In genomic region chr10:84542802-84543658, GRCm38 (mm10) we compare ENCODE assay signal across 12 mouse cellular contexts. TPM values are rescaled to one million over a fixed set of nuclear protein-coding genes. Genes with fewer than 3 reads are reported as not detected.
DNase-seq lines count a peak whose midpoint lies in the region; ATAC-seq and TF ChIP-seq lines count a peak whose summit lies in the region.
"Had no signal": no experiment of that assay in that cellular context is flagged by ENCODE, and none has a peak within 500 bp of the region (broad histone marks: within the 10 kb centered on the region; RNA-seq: fewer than 3 reads in every experiment).

No protein-coding gene starts in this region.

- H3K4me2 ChIP-seq in midbrain, embryonic 11.5 days, result no peak overlapping the region
- no peak overlapping the region for H3K4me2 ChIP-seq in midbrain, embryonic 15.5 days
- no peak overlapping the region for H3K4me2 ChIP-seq in liver, embryonic 16.5 days (ENCODE audit: low read depth, low read length)
- H3K4me2 ChIP-seq in stomach, postnatal 0 days (replicated peaks; ENCODE audit: low read depth), result no peak overlapping the region
- H3K4me2 ChIP-seq: lung, embryonic 15.5 days had no signal

- peak; percentile 73 for DNase-seq in midbrain, embryonic 11.5 days (ENCODE audit: low spot score, missing footprints)
- no peak for DNase-seq in stomach, postnatal 0 days (ENCODE audit: low spot score)
- DNase-seq in thymus, postnatal 25 days, result no peak
- no peak for DNase-seq in layer of hippocampus, postnatal 36 days
- DNase-seq: embryo, embryonic 11 days; gastrocnemius, postnatal 25 days; heart, postnatal 10 days; kidney, adult 11 months had no signal

- H3K4me3 ChIP-seq in midbrain, embryonic 11.5 days (ENCODE audit: low read depth, low read length), result no peak overlapping the region
- H3K4me3 ChIP-seq in midbrain, embryonic 15.5 days, result no peak overlapping the region
- H3K4me3 ChIP-seq in liver, embryonic 16.5 days (ENCODE audit: low read depth, low read length), result no peak overlapping the region
- H3K4me3 ChIP-seq in stomach, postnatal 0 days (ENCODE audit: low read depth, low read length), result no peak overlapping the region
- H3K4me3 ChIP-seq: lung, embryonic 15.5 days had no signal

- no peak overlapping the region for H3K9ac ChIP-seq in midbrain, embryonic 11.5 days (ENCODE audit: low read length)
- no peak overlapping the region for H3K9ac ChIP-seq in midbrain, embryonic 15.5 days
- H3K9ac ChIP-seq in liver, embryonic 16.5 days (ENCODE audit: low read depth, low read length), result no peak overlapping the region
- no peak overlapping the region for H3K9ac ChIP-seq in stomach, postnatal 0 days (ENCODE audit: low read length)
- H3K9ac ChIP-seq: lung, embryonic 15.5 days had no signal

- ATAC-seq in midbrain, embryonic 11.5 days (ENCODE audit: low FRiP score), result no peak
- ATAC-seq in midbrain, embryonic 15.5 days (replicated peaks), result no peak
- ATAC-seq in granulocyte monocyte progenitor cell, adult 5-6 weeks (replicated peaks; ENCODE audit: poor library complexity, severe bottlenecking), result peak; percentile 69
- ATAC-seq in liver, embryonic 16.5 days (ENCODE audit: low read depth), result peak; percentile 51
- ATAC-seq in stomach, postnatal 0 days (ENCODE audit: low FRiP score, low TSS enrichment), result peak; percentile 55; the same call in 1 of the 2 replicates

- no peaks in the 10 kb centered on the region for H3K27me3 ChIP-seq in midbrain, embryonic 11.5 days (ENCODE audit: control insufficient read depth, insufficient read depth, low read length)
- H3K27me3 ChIP-seq in midbrain, embryonic 15.5 days (replicated peaks), result no peaks in the 10 kb centered on the region
- H3K27me3 ChIP-seq in liver, embryonic 16.5 days (ENCODE audit: control insufficient read depth, insufficient read depth, low read depth, low read length), result no peaks in the 10 kb centered on the region
- H3K27me3 ChIP-seq in stomach, postnatal 0 days (ENCODE audit: control insufficient read depth, insufficient read depth, low read length), result no peaks in the 10 kb centered on the region
- H3K27me3 ChIP-seq: lung, embryonic 15.5 days had no signal

- H3K36me3 ChIP-seq in midbrain, embryonic 11.5 days (ENCODE audit: control insufficient read depth, insufficient read depth, low read length), result no peaks in the 10 kb centered on the region
- no peaks in the 10 kb centered on the region for H3K36me3 ChIP-seq in midbrain, embryonic 15.5 days (replicated peaks)
- no peaks in the 10 kb centered on the region for H3K36me3 ChIP-seq in liver, embryonic 16.5 days (ENCODE audit: control insufficient read depth, insufficient read depth)
- H3K36me3 ChIP-seq in stomach, postnatal 0 days (ENCODE audit: control insufficient read depth, insufficient read depth, low read length), result no peaks in the 10 kb centered on the region
- H3K36me3 ChIP-seq: lung, embryonic 15.5 days had no signal

- no peaks in the 10 kb centered on the region for H3K4me1 ChIP-seq in midbrain, embryonic 11.5 days (ENCODE audit: control insufficient read depth, insufficient read depth, low read length)
- no peaks in the 10 kb centered on the region for H3K4me1 ChIP-seq in midbrain, embryonic 15.5 days
- peaks cover 9% of the 10 kb centered on the region for H3K4me1 ChIP-seq in liver, embryonic 16.5 days (ENCODE audit: control insufficient read depth, low read depth, low read length)
- no peaks in the 10 kb centered on the region for H3K4me1 ChIP-seq in stomach, postnatal 0 days (replicated peaks; ENCODE audit: control insufficient read depth, insufficient read depth)

- no peak overlapping the region for H3K27ac ChIP-seq in midbrain, embryonic 11.5 days (ENCODE audit: low read depth, low read length)
- no peak overlapping the region for H3K27ac ChIP-seq in midbrain, embryonic 15.5 days
- no peak overlapping the region for H3K27ac ChIP-seq in liver, embryonic 16.5 days (ENCODE audit: low read length)
- H3K27ac ChIP-seq in stomach, postnatal 0 days (replicated peaks), result 0 out of 2 replicates have a peak overlapping the region, but pooled peaks have one; percentile 18
- H3K27ac ChIP-seq: lung, embryonic 15.5 days had no signal

- 79% methylated on average over 11 of the region's 11 CpGs for WGBS in midbrain, embryonic 11.5 days
- 71% methylated on average over 11 of the region's 11 CpGs for WGBS in midbrain, embryonic 15.5 days
- WGBS in liver, embryonic 16.5 days (ENCODE audit: insufficient replicate concordance), result 40% methylated on average over 11 of the region's 11 CpGs
- 45% methylated on average over 11 of the region's 11 CpGs for whole genome bisulfite sequencing in stomach, postnatal 0 days

- H3K9me3 ChIP-seq in midbrain, embryonic 11.5 days (ENCODE audit: control insufficient read depth, low read length), result no peaks in the 10 kb centered on the region
- H3K9me3 ChIP-seq in midbrain, embryonic 15.5 days, result no peaks in the 10 kb centered on the region
- H3K9me3 ChIP-seq in liver, embryonic 16.5 days (replicated peaks; ENCODE audit: control insufficient read depth, low read length), result no peaks in the 10 kb centered on the region
- H3K9me3 ChIP-seq in stomach, postnatal 0 days (ENCODE audit: control insufficient read depth, low read length), result no peaks in the 10 kb centered on the region
- H3K9me3 ChIP-seq: lung, embryonic 15.5 days had no signal

- no peak for TF ChIP-seq EP300 in stomach, postnatal 0 days (optimal IDR thresholded peaks at IDR 0.05)

- TF ChIP-seq CTCF in stomach, postnatal 0 days (IDR thresholded peaks at IDR 0.05; ENCODE audit: low read depth), result peak; percentile 59

RNA-seq across cellular contexts. Expression of gene Ckap4, which starts 9.2 kb away (rescaled TPM):
- 83.6 and 89.2 TPM in 2 replicates for polyA plus RNA-seq in midbrain, embryonic 11.5 days (2014; fragmentation: Nextera tagmentation; extraction: Ambion mirVana)
- 53.2 and 56.3 TPM in 2 replicates for polyA plus RNA-seq in midbrain, embryonic 15.5 days (2015; fragmentation: Nextera tagmentation; extraction: Ambion mirVana)
- total RNA-seq in granulocyte monocyte progenitor cell, adult 5-6 weeks (2014; fragmentation: Nextera tagmentation), result 67.8 and 79.6 TPM in 2 replicates
- total RNA-seq in granulocyte monocyte progenitor cell, adult 5-6 weeks (2017), result 55.7 and 58.3 TPM in 2 replicates
- polyA plus RNA-seq in liver, embryonic 16.5 days (2015; fragmentation: Nextera tagmentation; extraction: Ambion mirVana), result 5.1 and 7.4 TPM in 2 replicates
- 55.7 and 59.2 TPM in 2 replicates for polyA plus RNA-seq in stomach, postnatal 0 days (2015; fragmentation: Nextera tagmentation; extraction: Ambion mirVana)
- total RNA-seq in layer of hippocampus, postnatal 36 days (2021), result 10 to 100 TPM; 21.6 to 22.5 TPM

RNA-seq across cellular contexts. Expression of gene Tcp11l2, which starts 33.4 kb away (rescaled TPM):
- polyA plus RNA-seq in midbrain, embryonic 11.5 days (2014; fragmentation: Nextera tagmentation; extraction: Ambion mirVana), result 9.4 and 10.7 TPM in 2 replicates
- polyA plus RNA-seq in midbrain, embryonic 15.5 days (2015; fragmentation: Nextera tagmentation; extraction: Ambion mirVana), result 20.0 and 21.1 TPM in 2 replicates
- 15.6 and 18.3 TPM in 2 replicates for total RNA-seq in granulocyte monocyte progenitor cell, adult 5-6 weeks (2014; fragmentation: Nextera tagmentation)
- total RNA-seq in granulocyte monocyte progenitor cell, adult 5-6 weeks (2017), result 8.9 and 9.5 TPM in 2 replicates
- 78.9 and 85.6 TPM in 2 replicates for polyA plus RNA-seq in liver, embryonic 16.5 days (2015; fragmentation: Nextera tagmentation; extraction: Ambion mirVana)
- 16.3 and 19.5 TPM in 2 replicates for polyA plus RNA-seq in stomach, postnatal 0 days (2015; fragmentation: Nextera tagmentation; extraction: Ambion mirVana)
- total RNA-seq in layer of hippocampus, postnatal 36 days (2021), result 10 to 100 TPM; 28.4 to 31.1 TPM

Comparison
In these comparisons a context has a peak if more than half of its experiments do, and no peak if none do; other contexts are left out.
1. ATAC-seq: peak in granulocyte monocyte progenitor cell, adult 5-6 weeks (single experiment), liver, embryonic 16.5 days (single experiment) and stomach, postnatal 0 days (single experiment); none in midbrain, embryonic 11.5 days (single experiment) and midbrain, embryonic 15.5 days (single experiment).